In genomic region chr17:67323777-67324498, GRCm38 (mm10) we compare ENCODE assay signal across 14 mouse cellular contexts. TPM values are rescaled to one million over a fixed set of nuclear protein-coding genes. Genes with fewer than 3 reads are reported as not detected.
A peak's percentile ranks its signal among the peaks of the same experiment; 100 is the strongest.
DNase-seq lines count a peak whose midpoint lies in the region; ATAC-seq lines count a peak whose summit lies in the region.
"Had no signal": no experiment of that assay in that cellular context is flagged by ENCODE, and none has a peak within 500 bp of the region (broad histone marks: within the 10 kb centered on the region; RNA-seq: fewer than 3 reads in every experiment).

No protein-coding gene starts in this region.

- H3K27ac ChIP-seq in midbrain, embryonic 12.5 days (replicated peaks) = no peak overlapping the region
- no peak overlapping the region for H3K27ac ChIP-seq in midbrain, embryonic 10.5 days (replicated peaks)
- H3K27ac ChIP-seq in forebrain, embryonic 13.5 days = 0 out of 2 replicates have a peak overlapping the region, but pooled peaks have one; percentile 19
- peak overlapping the region; percentile 62 for H3K27ac ChIP-seq in kidney, embryonic 16.5 days (ENCODE audit: low read length)
- H3K27ac ChIP-seq in neural tube, embryonic 13.5 days (replicated peaks) = 0 out of 2 replicates have a peak overlapping the region, but pooled peaks have one; percentile 15
- H3K27ac ChIP-seq: lung, embryonic 15.5 days had no signal

- H3K36me3 ChIP-seq in midbrain, embryonic 12.5 days = no peaks in the 10 kb centered on the region
- no peaks in the 10 kb centered on the region for H3K36me3 ChIP-seq in midbrain, embryonic 10.5 days
- H3K36me3 ChIP-seq in forebrain, embryonic 13.5 days (ENCODE audit: poor library complexity, severe bottlenecking) = no peaks in the 10 kb centered on the region
- H3K36me3 ChIP-seq in kidney, embryonic 16.5 days (ENCODE audit: insufficient read depth, low read length) = no peaks in the 10 kb centered on the region
- H3K36me3 ChIP-seq in neural tube, embryonic 13.5 days = no peaks in the 10 kb centered on the region
- H3K36me3 ChIP-seq: lung, embryonic 15.5 days had no signal

- no peak overlapping the region for H3K9ac ChIP-seq in midbrain, embryonic 12.5 days (replicated peaks)
- H3K9ac ChIP-seq in forebrain, embryonic 13.5 days = no peak overlapping the region
- no peak overlapping the region; the same call in 1 of the 2 replicates for H3K9ac ChIP-seq in kidney, embryonic 16.5 days (replicated peaks; ENCODE audit: low read length)
- H3K9ac ChIP-seq in neural tube, embryonic 13.5 days = no peak overlapping the region
- H3K9ac ChIP-seq: lung, embryonic 15.5 days had no signal

- 53% methylated on average over 11 of the region's 11 CpGs for WGBS in midbrain, embryonic 12.5 days
- WGBS in midbrain, embryonic 10.5 days = 77% methylated on average over 11 of the region's 11 CpGs
- WGBS in forebrain, embryonic 13.5 days = 14% methylated on average over 11 of the region's 11 CpGs
- WGBS in kidney, embryonic 16.5 days = 44% methylated on average over 11 of the region's 11 CpGs
- 35% methylated on average over 11 of the region's 11 CpGs for WGBS in neural tube, embryonic 13.5 days

- peak; percentile 47; the same call in 1 of the 2 replicates for ATAC-seq in midbrain, embryonic 12.5 days (ENCODE audit: low FRiP score, low read depth)
- ATAC-seq in forebrain, embryonic 13.5 days = peak; percentile 91
- peak; percentile 74 for ATAC-seq in kidney, embryonic 16.5 days (ENCODE audit: low FRiP score, low TSS enrichment)
- ATAC-seq in neural tube, embryonic 13.5 days (ENCODE audit: low read depth) = peak; percentile 69; the same call in 1 of the 2 replicates
- ATAC-seq: CD4-positive, CD25-positive, alpha-beta regulatory T cell, adult 4 months; Patski had no signal

- H3K4me3 ChIP-seq in midbrain, embryonic 12.5 days = no peak overlapping the region
- H3K4me3 ChIP-seq in midbrain, embryonic 10.5 days = no peak overlapping the region
- H3K4me3 ChIP-seq in forebrain, embryonic 13.5 days = no peak overlapping the region
- H3K4me3 ChIP-seq in kidney, embryonic 16.5 days (ENCODE audit: low read length) = no peak overlapping the region
- no peak overlapping the region for H3K4me3 ChIP-seq in neural tube, embryonic 13.5 days
- H3K4me3 ChIP-seq: lung, embryonic 15.5 days had no signal

- H3K27me3 ChIP-seq in midbrain, embryonic 12.5 days = no peaks in the 10 kb centered on the region
- H3K27me3 ChIP-seq in midbrain, embryonic 10.5 days (ENCODE audit: low read depth, poor library complexity, severe bottlenecking) = no peaks in the 10 kb centered on the region
- H3K27me3 ChIP-seq in forebrain, embryonic 13.5 days = 0 out of 2 replicates have a peak, but pooled peaks cover 2% of the 10 kb centered on the region
- H3K27me3 ChIP-seq in kidney, embryonic 16.5 days (ENCODE audit: insufficient read depth, low read length) = no peaks in the 10 kb centered on the region
- no peaks in the 10 kb centered on the region for H3K27me3 ChIP-seq in neural tube, embryonic 13.5 days
- H3K27me3 ChIP-seq: lung, embryonic 15.5 days; Patski had no signal

- H3K9me3 ChIP-seq in midbrain, embryonic 12.5 days = no peaks in the 10 kb centered on the region
- no peaks in the 10 kb centered on the region for H3K9me3 ChIP-seq in midbrain, embryonic 10.5 days (replicated peaks)
- no peaks in the 10 kb centered on the region for H3K9me3 ChIP-seq in forebrain, embryonic 13.5 days (replicated peaks)
- H3K9me3 ChIP-seq in kidney, embryonic 16.5 days (ENCODE audit: low read length) = no peaks in the 10 kb centered on the region
- H3K9me3 ChIP-seq in neural tube, embryonic 13.5 days = no peaks in the 10 kb centered on the region
- H3K9me3 ChIP-seq: lung, embryonic 15.5 days had no signal

- no peak overlapping the region for H3K4me2 ChIP-seq in midbrain, embryonic 12.5 days (replicated peaks)
- H3K4me2 ChIP-seq in forebrain, embryonic 13.5 days = peak overlapping the region; percentile 19
- peak overlapping the region; percentile 14 for H3K4me2 ChIP-seq in kidney, embryonic 16.5 days (replicated peaks; ENCODE audit: low read depth, low read length)
- H3K4me2 ChIP-seq in neural tube, embryonic 13.5 days = no peak overlapping the region
- H3K4me2 ChIP-seq: lung, embryonic 15.5 days had no signal

- no peak for DNase-seq in midbrain, embryonic 10.5 days (ENCODE audit: low spot score)
- no peak for DNase-seq in lung, postnatal 36 days
- DNase-seq in right cerebral cortex, adult 2 months (ENCODE audit: low spot score in 2 of 2) = no peak
- no peak for DNase-seq in thymus, postnatal 0 days (ENCODE audit: low spot score)
- DNase-seq: cerebellum, adult 8-10 months; left cerebral cortex, postnatal 4 days; right cerebral cortex, adult 18-20 months had no signal

- H3K4me1 ChIP-seq in midbrain, embryonic 12.5 days = peaks cover 9% of the 10 kb centered on the region
- peaks cover 7% of the 10 kb centered on the region; the same call in 1 of the 2 replicates for H3K4me1 ChIP-seq in midbrain, embryonic 10.5 days
- peaks cover 18% of the 10 kb centered on the region for H3K4me1 ChIP-seq in forebrain, embryonic 13.5 days
- H3K4me1 ChIP-seq in kidney, embryonic 16.5 days (ENCODE audit: insufficient read depth, low read length) = peaks cover 14% of the 10 kb centered on the region
- peaks cover 35% of the 10 kb centered on the region for H3K4me1 ChIP-seq in neural tube, embryonic 13.5 days (replicated peaks)

RNA-seq across cellular contexts. Expression of gene Ptprm, which starts 30.3 kb away (rescaled TPM):
- 10.1 and 11.8 TPM in 2 replicates for polyA plus RNA-seq in midbrain, embryonic 12.5 days (2016; fragmentation: Nextera tagmentation; extraction: Ambion mirVana)
- polyA plus RNA-seq in midbrain, embryonic 10.5 days (2016; fragmentation: Nextera tagmentation; extraction: Ambion mirVana) = 6.4 and 7.5 TPM in 2 replicates
- 5.7 and 7.1 TPM in 2 replicates for polyA plus RNA-seq in forebrain, embryonic 13.5 days (2015; fragmentation: Nextera tagmentation; extraction: Ambion mirVana)
- polyA plus RNA-seq in kidney, embryonic 16.5 days (2015; fragmentation: Nextera tagmentation; extraction: Ambion mirVana) = 17.3 and 19.9 TPM in 2 replicates
- 12.9 and 15.6 TPM in 2 replicates for polyA plus RNA-seq in neural tube, embryonic 13.5 days (2015; fragmentation: Nextera tagmentation; extraction: Ambion mirVana)
- polyA plus RNA-seq in thymus, postnatal 0 days (2015; fragmentation: Nextera tagmentation; extraction: Ambion mirVana) = 1.4 and 1.5 TPM in 2 replicates
- polyA plus RNA-seq: CD4-positive, CD25-positive, alpha-beta regulatory T cell, adult 4 months had no signal

Comparison
In these comparisons a context has a peak if more than half of its experiments do, and no peak if none do; other contexts are left out.
1. H3K27ac ChIP-seq: peak in forebrain, embryonic 13.5 days (single experiment), kidney, embryonic 16.5 days (single experiment) and neural tube, embryonic 13.5 days (single experiment); none in midbrain, embryonic 12.5 days (single experiment) and midbrain, embryonic 10.5 days (single experiment).
2. H3K4me2 ChIP-seq: peak in forebrain, embryonic 13.5 days (single experiment) and kidney, embryonic 16.5 days (single experiment); none in midbrain, embryonic 12.5 days (single experiment) and neural tube, embryonic 13.5 days (single experiment).
3. Peak in every context shown above with its lines, with median percentiles within 50 percentile points of each other: ATAC-seq.